Mouse (Mus musculus) 3134 (cell line): Measurements from ENCODE around the gene Garem2.
"Not testable (repeated sequence)": the region's sequence is repeated elsewhere in the genome, so short reads cannot be mapped to it uniquely, and the experiment has no call there.

ENCODE experiments used
- DNase-seq: peaks from one replicate; pipeline ENCODE4 v3.0.0-alpha.2; 2011; ENCODE audit warnings: low spot score; ENCODE audit not compliant: insufficient read length; ENCODE audit errors: extremely low read depth

Gene Garem2

DNA sequence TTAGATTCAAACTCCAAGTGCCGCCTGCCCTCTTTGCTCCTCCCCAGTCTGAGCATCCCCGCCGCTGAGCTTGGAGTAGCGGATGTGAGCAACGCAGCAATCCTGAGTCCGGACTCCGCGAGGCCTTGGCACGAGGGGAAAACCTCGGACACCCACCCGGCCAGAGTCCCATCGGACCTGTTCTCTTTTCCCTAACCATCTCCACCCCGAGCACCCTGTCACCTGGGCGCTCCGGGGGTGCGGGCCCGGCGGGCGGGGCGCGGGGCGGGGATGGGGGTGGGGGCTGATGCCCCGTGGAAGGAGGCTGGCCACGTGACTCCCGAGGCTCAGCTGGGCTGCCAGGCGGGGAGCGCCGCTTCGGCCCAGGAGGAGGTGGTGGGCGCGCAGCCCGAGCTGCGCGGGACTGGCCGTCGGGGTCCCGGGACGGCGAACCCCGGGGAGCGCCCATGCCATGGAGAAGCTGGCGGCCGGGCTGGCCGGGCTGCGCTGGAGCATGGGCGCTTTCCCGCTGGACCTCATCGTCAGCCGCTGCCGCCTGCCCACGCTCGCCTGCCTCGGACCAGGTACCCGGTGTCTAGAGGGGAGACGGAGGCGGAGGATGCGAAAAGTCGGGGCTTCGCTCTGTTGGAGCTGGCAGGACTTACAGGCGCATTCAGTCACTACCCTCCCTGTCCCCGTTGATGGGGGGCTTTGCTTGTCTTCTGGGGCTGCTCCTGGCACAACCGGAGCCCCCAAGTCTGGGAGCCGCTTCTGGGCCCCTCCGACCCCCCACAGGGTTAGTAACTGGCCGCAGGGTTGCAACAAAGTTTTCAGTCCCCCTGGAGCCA lies at the start of gene Garem2:
Gene Garem2, plus strand, starts transcription at position 321 of the 827 bp plus-strand sequence.
- no peak for DNase-seq

DNA sequence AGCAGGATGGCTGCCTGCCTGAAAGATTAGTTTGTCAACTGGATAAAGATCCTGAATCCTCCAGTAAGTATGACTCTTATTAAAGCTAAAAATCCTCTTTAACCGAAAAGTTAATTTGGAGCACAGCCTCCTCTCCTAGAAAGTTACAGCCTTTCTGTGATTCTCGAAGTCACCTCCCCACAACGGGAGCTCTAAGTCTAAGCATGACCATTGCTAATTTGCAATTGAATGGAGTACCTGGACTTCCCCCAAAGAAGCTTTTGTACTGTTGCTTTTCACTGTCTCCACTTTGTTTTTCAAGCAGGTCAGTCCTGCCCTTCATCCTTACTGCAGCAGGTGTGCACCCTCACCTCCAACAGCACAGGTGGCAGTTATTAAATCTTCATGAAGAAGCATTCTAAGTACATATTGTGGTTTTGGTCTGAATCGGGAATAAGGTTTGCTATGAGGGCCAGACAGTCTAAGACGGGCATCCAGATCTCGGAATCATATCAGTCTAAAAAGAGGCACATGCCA lies 46.7 kb upstream of the Garem2 start:
- DNase-seq = no peak

GRCm38 (mm10) chr5:30059607-30060006 lies 45.4 kb upstream of the Garem2 start:
- DNase-seq = not testable (repeated sequence)

- no peak for DNase-seq
Observed at GRCm38 (mm10) chr5:30067726-30068125, 37.2 kb upstream of the Garem2 start.

DNA sequence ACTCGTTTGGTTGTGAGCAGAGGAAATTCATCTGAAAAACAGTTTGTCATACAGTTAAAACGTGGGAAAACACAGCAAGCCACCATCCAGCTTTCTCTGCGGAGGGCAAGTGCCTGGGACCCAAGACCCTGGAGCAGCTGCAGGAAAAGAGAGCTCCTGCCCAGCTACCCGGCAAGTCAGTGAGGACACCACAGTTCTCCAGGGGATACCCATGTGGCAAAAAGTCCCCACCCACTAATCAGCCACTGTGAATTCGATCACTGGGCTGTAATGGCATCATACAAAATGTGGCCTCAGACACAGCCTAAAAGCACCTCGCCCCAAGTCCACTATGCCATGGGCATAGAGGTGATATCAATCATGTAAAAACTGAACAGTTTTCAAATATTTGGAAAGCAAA lies 33.3 kb upstream of the Garem2 start:
- no peak for DNase-seq

- no peak for DNase-seq
Observed at GRCm38 (mm10) chr5:30072377-30072776, 32.6 kb upstream of the Garem2 start.

GRCm38 (mm10) chr5:30072825-30073821 lies 31.8 kb upstream of the Garem2 start, which contains the start of gene Tyms:
Gene Tyms, minus strand, starts transcription at chr5:30073617.
- peak; percentile 88 for DNase-seq

DNA sequence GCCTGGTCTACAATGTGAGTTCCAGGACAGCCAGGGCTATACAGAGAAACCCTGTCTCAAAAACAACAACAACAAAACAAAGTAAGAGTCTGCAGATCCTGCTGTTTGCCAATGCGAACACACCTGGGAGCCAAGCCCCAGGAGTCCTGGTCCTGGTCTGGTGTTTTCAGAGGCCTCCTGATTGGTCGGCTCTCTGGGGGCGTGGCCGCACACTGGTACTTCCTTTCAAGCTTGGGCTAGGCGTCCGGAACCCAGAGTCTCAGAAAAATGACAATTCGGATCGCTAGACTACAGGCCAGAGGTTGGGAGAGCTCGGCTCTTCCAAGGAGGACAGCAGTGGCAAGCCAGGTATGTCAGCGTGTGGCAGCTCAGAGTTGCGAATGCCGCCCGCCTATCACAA lies 12.3 kb upstream of the Garem2 start:
- DNase-seq = no peak

DNA sequence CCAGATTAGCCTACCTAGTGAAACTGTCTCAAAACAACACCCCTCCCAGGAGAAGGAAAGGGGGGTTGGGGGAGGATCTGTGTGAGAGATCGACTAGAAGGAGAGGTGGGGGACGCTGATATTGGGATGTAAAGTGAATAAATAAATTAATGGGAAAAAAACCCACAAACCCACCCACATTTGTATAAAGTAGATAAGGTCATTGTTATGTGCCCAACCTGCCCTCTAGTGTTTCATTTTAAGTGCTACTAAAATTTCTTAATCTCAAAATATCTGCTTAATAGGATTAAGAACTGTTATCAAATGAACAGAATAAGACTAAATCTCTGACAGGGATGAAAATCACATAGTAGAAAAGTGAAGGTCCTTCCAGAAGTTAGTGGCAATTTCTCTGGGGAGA lies 10.6 kb upstream of the Garem2 start:
- no peak for DNase-seq

- no peak for DNase-seq
Observed at GRCm38 (mm10) chr5:30095731-30096130, 9.2 kb upstream of the Garem2 start.

GRCm38 (mm10) chr5:30098260-30098659 lies 6.7 kb upstream of the Garem2 start:
- DNase-seq = no peak

DNA sequence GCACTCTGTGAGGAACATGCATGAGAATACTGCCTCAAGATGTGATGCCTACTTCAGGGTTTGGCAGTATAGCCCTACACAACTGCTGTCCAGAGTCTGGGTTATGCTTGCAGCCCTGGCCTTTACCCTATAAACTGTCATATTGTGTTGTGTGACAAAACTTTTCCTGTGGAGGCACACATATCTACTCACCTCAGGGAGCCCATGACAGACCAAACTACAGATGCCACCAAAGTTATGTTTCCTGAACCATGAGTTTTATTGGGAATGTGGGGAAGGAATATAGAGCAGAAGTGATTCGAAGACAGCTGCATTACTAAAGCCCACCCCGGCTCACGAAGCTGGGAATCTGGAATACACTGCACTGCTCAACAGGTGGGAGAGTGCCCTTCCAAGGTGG lies 1.6 kb upstream of the Garem2 start:
- DNase-seq = no peak

DNA sequence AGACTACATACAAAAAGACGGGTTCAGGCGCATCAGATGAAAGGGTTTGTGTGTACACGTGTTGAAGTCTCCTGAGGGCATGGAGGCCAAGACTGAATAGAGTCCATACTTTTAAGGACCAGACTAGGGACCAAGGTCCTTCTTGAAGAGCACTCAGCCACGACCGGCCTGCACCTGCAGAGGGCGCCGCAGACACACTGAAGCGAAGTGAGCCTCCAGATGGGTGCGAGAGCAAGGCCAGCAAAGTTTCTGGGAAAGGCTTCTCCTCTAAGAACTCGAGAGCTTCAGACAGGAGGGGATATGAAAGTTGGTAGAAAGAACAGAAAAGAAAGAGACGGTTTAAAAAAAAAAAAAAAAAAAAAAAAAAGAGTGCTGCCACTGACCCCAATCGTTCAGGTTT lies 622 bp upstream of the Garem2 start:
- DNase-seq = no peak

DNA sequence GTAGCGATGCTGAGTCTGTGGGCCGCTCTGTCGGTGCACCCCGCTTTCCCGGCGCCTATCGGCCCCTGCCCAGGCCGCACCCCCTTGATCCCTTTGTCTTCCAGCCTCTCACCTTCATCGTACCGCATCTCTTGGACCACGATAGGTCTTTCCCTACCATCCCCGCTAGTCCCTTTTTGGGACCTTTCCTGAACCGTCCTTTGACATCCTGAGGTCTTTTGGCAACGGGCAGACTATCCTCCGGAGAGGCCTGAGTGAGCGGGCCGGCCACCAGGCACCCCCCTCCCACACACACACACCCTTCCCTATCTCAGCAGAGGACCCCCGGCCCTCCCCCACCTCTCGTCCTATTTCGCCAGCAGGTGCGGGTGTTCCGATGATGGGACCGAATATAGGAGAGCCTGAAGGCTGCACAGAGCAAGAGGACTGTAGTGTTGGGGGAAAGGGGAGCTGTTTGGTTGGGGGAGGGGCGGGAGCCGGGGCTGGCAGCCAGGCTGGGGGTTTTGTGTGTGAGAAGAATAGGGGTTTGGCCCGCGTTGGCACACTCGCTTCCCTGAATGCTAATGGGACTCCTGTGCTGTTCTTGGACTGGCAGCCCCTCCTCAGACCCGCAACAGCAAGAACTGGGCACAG lies 823 bp downstream of the Garem2 start, which contains the start of gene 3110082J24Rik:
Gene 3110082J24Rik, minus strand, starts transcription at position 419 of the 633 bp plus-strand sequence.
- no peak for DNase-seq

GRCm38 (mm10) chr5:30106756-30107155 lies 1.8 kb downstream of the Garem2 start:
- DNase-seq = no peak

GRCm38 (mm10) chr5:30107186-30107585 lies 2.2 kb downstream of the Garem2 start:
- DNase-seq = no peak

DNA sequence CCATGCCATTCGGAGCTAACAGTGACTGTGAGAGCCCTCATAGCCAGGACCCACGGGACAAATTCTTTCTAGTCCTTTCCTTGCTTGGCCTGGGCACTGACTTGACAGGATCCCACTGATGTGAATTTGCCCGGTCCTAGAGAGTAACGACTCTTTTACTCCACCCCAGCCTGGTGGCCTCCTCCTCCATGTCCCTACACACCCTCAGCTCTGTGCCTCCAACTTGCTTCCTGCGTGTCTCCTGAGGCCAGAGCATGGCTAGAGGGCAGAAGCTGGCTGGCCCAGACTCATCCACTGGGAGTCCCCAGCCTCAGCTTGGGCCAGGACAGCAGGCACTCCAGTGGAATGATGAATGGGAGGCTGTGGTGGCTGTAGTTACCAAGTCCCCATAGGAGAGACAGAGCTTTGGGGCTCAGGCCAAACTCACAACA lies 2.7 kb downstream of the Garem2 start:
- no peak for DNase-seq

DNA sequence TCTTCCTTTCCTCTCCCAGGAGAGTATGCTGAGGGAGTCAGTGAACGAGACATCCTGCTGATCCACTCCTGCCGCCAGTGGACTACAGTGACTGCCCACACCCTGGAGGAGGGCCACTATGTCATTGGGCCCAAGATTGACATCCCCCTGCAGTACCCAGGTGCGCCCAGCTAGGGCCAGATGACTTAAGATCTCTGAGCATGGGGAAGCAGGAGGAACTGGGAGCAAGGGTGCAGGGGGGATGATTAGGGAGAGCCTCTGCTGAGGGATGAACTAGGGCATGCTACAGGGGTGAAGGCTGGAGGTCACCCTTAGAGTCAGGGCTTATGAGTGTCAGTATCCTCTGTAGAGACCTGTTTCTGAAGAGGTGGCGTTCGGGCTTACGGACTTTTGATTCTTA lies 3.3 kb downstream of the Garem2 start:
- no peak for DNase-seq

- no peak for DNase-seq
Observed at GRCm38 (mm10) chr5:30109899-30110298, 4.9 kb downstream of the Garem2 start.

GRCm38 (mm10) chr5:30110371-30111060 lies 5.6 kb downstream of the Garem2 start:
- DNase-seq = no peak
